Mouse (Mus musculus): ENCODE measurements around the gene Nisch.

Nisch gene

GRCm38 (mm10) chr14:31129326-31130235, 87.2 kb downstream of the Nisch start:
- DNase-seq (ENCODE audit: low read depth), result no peak

GRCm38 (mm10) chr14:31128826-31129219, 87.9 kb downstream of the Nisch start, which contains the start of gene Smim4:
Smim4 (minus strand) TSS chr14:31128956.
- peak; percentile 97 for DNase-seq (ENCODE audit: low read depth)

GRCm38 (mm10) chr14:31128101-31128825, 88.5 kb downstream of the Nisch start:
- peak; percentile 30 for DNase-seq (ENCODE audit: low read depth)

- DNase-seq (ENCODE audit: low read depth), result no peak
These were observed 89.9 kb downstream of the Nisch start for GRCm38 (mm10) chr14:31126826-31127225.

DNA sequence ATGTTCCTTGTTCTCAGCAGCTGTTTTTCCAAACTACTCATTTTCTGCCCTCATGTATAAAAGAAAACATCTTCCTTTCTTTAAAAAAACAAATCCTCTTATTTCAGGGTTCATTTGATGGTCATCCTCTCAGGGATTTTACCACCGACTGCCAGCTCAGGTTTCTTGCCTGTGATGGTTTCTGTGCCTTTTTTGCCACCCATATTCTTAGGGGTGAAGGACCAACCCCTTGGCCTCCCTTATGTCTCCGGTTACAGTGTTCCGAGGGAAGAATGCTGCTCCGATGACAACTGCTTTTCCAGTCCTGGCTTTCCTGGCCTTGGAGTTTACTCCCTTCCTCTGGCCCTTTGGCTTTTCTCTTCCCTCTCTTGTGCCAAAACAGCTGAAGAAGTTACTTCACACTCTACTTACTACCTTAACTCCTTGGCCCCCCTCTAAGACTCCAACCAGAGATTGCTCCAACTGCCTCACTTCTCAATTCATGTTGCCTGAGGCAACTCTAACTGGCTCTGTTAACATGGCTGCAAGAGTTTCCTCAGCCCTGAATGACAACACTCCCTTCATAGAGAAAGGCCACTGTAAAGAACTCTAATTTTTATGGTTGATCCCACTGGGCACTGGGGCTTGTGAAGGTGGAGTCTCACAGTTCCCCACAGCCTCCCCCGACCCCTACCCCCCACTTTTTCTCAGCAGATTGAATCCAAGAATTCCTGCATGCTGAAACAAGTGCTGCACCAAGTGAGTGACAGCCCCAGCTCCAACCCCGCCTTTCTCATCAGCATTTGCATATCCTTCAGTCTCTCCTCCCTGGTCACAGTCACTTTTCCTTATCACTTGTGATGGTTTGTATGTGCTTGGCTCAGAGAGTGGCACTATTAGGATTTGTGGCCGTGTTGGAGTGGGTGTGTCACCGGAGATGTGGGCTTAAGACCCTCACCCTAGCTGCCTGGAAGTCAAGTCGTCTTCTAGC, 91.4 kb downstream of the Nisch start:
- peak; percentile 12 for DNase-seq (ENCODE audit: low read depth)

Data from fibroblast of lung, adult 2 months (primary cell).